Mouse (Mus musculus): Measurements from ENCODE around the gene Adipoq. TPM values are rescaled to one million over a fixed set of nuclear protein-coding genes. Genes with fewer than 3 reads are reported as not detected.
A peak's percentile ranks its signal among the peaks of the same experiment; 100 is the strongest.
"Not testable (repeated sequence)": the region's sequence is repeated elsewhere in the genome, so short reads cannot be mapped to it uniquely, and the experiment has no call there.

The Adipoq gene
- total RNA-seq (2021) (100 to 1,000 TPM; 337 to 708 TPM), polyA plus RNA-seq (2012; rRNA removed) (138 and 239 TPM in 2 replicates)
- long read RNA-seq, transcript Adipoq-201 (3 exons, 1,292 nt) = major isoform, 410 of 500 reads
- long read RNA-seq, partial matches to known transcripts = 67 of 500 reads
- long read RNA-seq, other reads (novel, unspliced or antisense) = 23 of 500 reads

- no peak for DNase-seq
These were observed at the start of gene Adipoq for GRCm38 (mm10) chr16:23146280-23146679. TSS of gene Adipoq (plus strand) at chr16:23146536.

GRCm38 (mm10) chr16:23096886-23097285 lies 49.5 kb upstream of the Adipoq start:
- not testable (repeated sequence) for DNase-seq

- DNase-seq = not testable (repeated sequence)
These were observed 48.8 kb upstream of the Adipoq start for GRCm38 (mm10) chr16:23097290-23098104.

GRCm38 (mm10) chr16:23098105-23098452 lies 48.3 kb upstream of the Adipoq start:
- DNase-seq = not testable (repeated sequence)

- no peak for DNase-seq
These were observed 46.7 kb upstream of the Adipoq start for GRCm38 (mm10) chr16:23099632-23100031.

- DNase-seq = no peak
These were observed 46.2 kb upstream of the Adipoq start for GRCm38 (mm10) chr16:23100099-23100575.

GRCm38 (mm10) chr16:23100613-23101012 lies 45.7 kb upstream of the Adipoq start:
- no peak for DNase-seq

- no peak for DNase-seq
These were observed 43.8 kb upstream of the Adipoq start for GRCm38 (mm10) chr16:23102340-23103037.

- no peak for DNase-seq
These were observed 43.1 kb upstream of the Adipoq start for GRCm38 (mm10) chr16:23103038-23103745.

GRCm38 (mm10) chr16:23103841-23104240 lies 42.5 kb upstream of the Adipoq start:
- no peak for DNase-seq

- DNase-seq = no peak
These were observed 40.2 kb upstream of the Adipoq start for GRCm38 (mm10) chr16:23106121-23106520.

- peak; percentile 96 for DNase-seq
These were observed 38.9 kb upstream of the Adipoq start, which contains the start of gene Eif4a2 for GRCm38 (mm10) chr16:23107231-23107942. TSS of gene Eif4a2 (plus strand) at chr16:23107444.

- DNase-seq = peak; percentile 90
These were observed 38.2 kb upstream of the Adipoq start for GRCm38 (mm10) chr16:23107946-23108759.

GRCm38 (mm10) chr16:23108943-23109342 lies 37.4 kb upstream of the Adipoq start:
- no peak for DNase-seq

GRCm38 (mm10) chr16:23109350-23110280 lies 36.7 kb upstream of the Adipoq start:
- no peak for DNase-seq

- no peak for DNase-seq
These were observed 34.0 kb upstream of the Adipoq start for GRCm38 (mm10) chr16:23112348-23112747.

- DNase-seq = no peak
These were observed 33.4 kb upstream of the Adipoq start for GRCm38 (mm10) chr16:23112861-23113435.

- DNase-seq = no peak
These were observed 32.4 kb upstream of the Adipoq start for GRCm38 (mm10) chr16:23113903-23114302.

Measured in adrenal gland, adult 2 months (tissue).